Mouse (Mus musculus) brain, embryonic 14.5 days (tissue): ENCODE results near the gene Gmds.

Experiments used
- CTCF ChIP-seq: fragments of 200-500 bp; IDR thresholded peaks from 2 replicates; pipeline ENCODE4 v1.5.1; 2012; ENCODE audit warnings: inconsistent platforms, mild to moderate bottlenecking, moderate library complexity, borderline replicate concordance; ENCODE audit not compliant: insufficient read depth, insufficient read length; ENCODE audit errors: extremely low read depth
- POLR2A ChIP-seq: fragments of 200-500 bp; IDR thresholded peaks from 2 replicates; pipeline ENCODE4 v1.6.1; 2012; ENCODE audit warnings: mild to moderate bottlenecking, inconsistent platforms, borderline replicate concordance; ENCODE audit not compliant: poor library complexity, insufficient read depth, insufficient read length, severe bottlenecking; ENCODE audit errors: extremely low read depth

DNA sequence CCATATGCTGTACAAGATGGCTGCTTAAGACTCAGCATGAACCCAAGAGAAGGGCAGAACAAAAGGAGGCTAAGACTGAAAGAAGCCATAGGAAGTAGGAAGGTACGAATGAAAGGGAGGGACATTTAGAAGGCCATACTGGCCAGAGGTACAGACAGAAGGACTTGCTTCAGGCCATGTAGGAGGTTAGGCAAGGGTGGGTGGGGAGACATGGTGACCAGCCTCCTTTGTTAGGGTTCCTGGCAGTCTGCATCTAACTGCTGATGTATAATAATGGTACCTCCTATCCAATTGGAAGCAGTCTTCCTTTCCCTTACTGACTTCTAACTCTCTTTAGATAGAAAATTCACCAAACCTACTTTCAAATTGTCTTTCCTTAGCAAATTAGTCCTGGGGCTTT, 432.0 kb downstream of the Gmds start:
- no peak for TF ChIP-seq POLR2A
- TF ChIP-seq CTCF: no peak
